Mouse (Mus musculus) adrenal gland, postnatal 25 days (tissue): ENCODE measurements around the gene Txnrd2. TPM values are rescaled to one million over a fixed set of nuclear protein-coding genes. Genes with fewer than 3 reads are reported as not detected.

Experiments
- DNase-seq: peaks from one replicate; pipeline ENCODE4 v3.0.0; 2021; ENCODE audit warnings: mixed read lengths
- total RNA-seq: library from RNA; stranded (reverse); gene quantifications from 2 replicates; pipeline ENCODE4 v1.2.3, GENCODE M21; 2021

Gene Txnrd2
- total RNA-seq, 1 experiment from 2014 or later = 79.7 TPM

DNA sequence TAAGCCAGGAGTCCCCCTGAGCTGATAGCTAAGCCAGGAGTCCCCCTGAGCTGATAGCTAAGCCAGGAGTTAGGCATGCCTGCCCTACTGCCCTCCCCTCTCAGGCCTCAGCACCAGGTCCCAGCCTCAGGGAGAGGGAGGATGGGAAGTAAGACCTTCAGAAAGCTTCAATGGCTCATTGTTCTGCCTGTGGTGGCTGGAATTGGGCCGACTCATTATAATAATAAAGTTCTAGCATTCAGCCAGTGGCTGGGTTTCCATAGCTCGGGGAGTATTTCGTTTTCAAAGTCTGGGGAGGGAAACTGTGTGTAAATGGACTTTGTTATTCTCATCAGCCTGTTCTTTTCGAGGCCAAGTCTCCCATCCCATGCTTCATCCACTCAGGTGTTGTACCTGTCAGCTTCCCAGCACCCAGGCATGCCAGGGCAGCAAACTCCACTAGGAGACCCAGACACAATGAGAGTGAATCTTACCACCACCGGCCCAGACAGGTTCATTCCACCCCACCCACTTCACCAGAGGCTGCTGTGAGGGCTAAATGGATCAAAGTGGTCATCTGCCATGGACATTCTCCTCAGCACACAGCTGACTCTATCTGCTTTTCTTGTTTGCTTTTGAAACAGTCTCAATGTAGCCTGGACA is 58.7 kb downstream of the Txnrd2 start:
- DNase-seq = no peak

DNA sequence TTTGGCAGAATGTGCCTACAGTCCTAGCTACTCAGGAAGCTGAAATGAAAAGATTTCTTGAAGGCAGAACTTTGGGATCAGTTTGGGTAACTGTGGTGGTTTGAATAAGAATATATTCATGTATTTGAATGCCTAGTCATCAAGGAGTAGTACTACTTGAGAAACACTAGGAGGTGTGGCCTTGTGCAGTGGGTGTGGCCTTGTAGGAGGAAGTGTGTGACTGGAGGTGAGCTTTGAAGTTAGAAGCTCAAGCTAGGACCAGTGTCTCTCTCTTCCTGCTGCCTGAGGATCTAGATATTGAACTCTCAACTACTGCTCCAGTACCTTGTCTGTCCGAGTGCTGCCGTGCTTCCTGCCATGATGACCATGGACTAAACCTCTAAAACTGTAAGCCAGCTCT is 59.9 kb downstream of the Txnrd2 start:
- no peak for DNase-seq

DNA sequence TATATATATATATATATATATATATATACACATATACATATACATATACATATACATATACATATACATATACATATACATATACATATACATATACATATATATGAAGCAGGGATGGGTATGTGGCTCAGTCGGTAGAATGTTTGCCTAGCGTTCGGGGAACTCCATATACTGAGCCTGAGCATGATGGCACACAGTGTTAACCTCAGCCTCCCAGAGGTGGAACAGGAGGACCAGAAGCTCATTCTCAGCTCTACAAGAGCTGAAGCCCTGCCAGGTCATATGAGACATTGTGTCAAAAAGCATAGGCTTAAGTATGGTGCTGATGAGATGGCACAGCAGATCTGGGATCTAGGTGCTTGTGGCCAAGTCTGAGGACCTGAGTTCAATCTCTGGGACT is 64.1 kb downstream of the Txnrd2 start:
- DNase-seq = no peak

DNA sequence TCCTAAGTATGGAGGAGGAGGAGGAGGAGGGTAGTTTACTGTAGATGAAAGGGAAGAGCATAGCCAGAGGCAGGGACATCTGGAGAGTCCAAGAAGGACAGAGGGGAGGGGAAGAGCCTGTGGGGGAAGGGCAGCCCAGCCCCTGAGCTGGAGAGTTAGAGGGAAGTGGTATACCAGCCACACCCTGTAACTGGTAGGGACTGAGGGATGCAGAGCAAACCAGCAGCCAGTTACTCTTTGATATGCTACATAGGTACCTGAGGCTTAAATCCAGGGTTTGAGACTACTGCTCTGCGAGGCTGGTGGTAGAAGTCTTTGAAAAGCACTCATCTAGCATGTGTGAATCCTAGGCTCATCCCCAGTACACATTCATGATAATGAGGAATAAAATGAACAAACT is 64.7 kb downstream of the Txnrd2 start:
- DNase-seq = no peak

DNA sequence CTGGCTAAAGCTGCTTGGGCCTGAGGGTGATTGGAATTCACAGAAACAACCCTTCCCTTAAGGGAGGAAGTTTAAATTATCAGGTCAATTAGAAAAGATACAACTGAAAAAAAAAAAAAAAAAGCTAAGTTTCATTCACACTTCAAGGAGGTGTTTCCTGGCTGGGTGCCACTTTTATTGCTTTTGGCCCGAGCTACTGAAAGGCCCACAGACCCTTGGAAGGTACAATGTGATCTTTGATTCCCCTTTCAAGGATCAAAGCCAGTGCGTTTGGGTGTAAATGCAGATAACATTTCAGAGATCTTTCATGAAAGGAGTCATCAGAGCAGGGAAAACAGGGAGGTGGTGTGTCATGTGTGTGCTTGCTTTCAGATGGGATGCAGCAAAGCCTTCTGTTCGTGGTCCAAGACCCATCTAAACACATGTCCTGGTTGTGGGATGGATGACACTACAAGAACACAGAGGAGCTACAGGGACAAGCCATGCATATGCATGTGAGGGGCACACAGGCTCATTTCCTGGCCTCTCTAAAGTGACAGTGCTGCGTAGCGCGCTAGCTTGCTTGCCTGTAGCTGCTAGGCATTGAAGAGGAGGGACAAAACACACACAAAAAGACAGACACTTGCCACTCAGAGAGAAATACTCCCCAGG is 71.8 kb downstream of the Txnrd2 start:
- no peak for DNase-seq

DNA sequence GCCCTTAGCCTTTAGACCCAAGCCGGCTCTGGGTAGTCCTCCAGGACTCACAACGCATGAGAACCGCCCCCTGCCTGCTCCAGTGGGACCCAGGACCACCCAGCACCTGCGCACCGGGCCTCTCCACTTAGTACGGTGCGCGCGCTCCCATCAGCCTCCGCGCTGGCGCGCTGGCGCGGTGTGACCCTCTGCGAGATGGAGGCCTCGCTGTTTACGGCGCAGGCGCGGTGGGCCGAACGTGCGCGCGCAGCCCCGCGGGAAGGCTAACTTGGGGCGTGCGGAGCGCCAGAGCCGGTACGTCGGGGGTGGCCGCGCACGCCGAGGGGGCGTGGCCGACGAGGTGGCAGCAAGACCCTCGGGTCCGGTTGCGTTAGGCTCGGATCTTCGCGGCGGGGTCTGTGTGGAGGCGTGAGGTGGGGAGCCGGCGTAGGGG is 72.4 kb downstream of the Txnrd2 start, which contains the start of the genes Gnb1l and Rtl10:
Gnb1l (plus strand) TSS at position 156 of the 433 bp plus-strand sequence.
Rtl10 (plus strand) TSS at position 344 of the 433 bp plus-strand sequence.
- peak; percentile 98 for DNase-seq

DNA sequence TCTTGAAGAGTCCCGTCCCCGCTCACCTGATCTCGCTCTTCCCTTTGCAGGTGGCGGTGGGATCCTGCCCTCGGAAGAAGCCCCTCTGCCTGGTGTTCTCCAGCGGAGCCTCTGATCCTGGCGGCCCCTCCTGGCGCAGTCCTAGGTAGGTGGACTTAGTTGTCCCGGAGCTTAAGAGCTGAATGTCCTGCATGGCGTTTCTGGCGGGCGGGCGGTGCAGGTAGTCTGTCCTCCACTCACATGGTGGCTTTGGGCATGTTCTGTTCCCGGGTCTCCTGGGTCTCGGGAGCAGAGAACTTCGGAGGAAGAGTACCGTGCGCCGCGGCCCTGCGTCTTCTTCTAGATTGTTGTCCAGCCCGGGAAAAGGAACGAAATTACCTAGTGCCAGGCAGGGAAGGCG is 72.8 kb downstream of the Txnrd2 start:
- peak; percentile 25 for DNase-seq

DNA sequence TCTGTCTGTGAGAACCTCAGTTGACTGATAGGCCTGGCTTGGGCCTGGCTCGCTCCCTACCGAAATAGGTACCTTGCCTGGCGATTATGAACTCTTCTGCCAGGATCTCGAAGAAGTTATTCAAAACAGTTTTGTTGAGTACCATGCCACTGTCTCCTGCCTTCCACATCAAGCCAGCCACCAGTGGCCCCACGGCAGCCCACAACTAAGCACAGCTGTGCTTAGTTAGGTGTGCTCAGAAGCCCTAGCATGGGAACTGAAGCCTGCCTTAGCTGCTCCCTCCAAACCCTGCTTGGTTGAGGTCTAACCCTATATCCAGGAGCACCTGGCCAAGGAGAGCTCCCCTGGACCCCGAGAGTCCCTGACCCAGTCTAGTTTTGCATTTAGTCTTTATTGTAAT is 75.3 kb downstream of the Txnrd2 start:
- no peak for DNase-seq

DNA sequence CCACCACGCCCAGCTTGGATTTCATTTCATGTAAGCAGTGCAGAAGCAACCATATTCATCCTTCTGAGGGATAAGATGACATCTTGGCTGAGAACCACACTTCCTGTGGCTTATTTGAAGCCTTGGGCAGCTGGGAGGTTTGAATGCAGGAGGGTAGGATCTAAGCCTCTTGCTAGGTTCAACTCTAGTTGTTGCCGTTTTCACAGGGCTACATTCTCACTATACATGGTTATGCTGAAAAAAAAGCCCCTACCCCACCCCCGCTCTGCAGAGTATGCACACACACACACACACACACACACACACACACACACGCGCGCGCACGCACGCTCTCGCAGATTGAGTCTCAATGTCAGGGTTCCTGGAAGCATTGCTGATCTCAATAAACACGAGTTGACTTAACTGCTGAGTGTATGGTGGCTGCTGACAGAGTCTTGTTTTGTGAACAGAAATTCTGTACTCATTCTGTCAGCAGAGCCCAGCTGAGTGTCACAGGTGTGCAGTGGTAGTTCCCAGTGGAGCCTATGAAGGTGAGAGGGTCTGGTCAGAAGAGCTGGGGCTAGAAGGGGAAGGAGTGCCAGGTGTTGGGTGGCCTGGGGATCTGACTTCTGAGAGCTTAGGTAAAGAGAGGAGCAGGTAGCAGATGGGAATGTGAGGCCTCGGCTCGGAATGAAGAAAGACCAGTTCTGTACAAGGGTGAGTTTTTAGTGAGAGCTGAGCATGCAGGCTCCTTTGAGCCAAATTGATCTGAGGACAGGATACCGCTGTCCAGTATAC is 77.6 kb downstream of the Txnrd2 start:
- no peak for DNase-seq

DNA sequence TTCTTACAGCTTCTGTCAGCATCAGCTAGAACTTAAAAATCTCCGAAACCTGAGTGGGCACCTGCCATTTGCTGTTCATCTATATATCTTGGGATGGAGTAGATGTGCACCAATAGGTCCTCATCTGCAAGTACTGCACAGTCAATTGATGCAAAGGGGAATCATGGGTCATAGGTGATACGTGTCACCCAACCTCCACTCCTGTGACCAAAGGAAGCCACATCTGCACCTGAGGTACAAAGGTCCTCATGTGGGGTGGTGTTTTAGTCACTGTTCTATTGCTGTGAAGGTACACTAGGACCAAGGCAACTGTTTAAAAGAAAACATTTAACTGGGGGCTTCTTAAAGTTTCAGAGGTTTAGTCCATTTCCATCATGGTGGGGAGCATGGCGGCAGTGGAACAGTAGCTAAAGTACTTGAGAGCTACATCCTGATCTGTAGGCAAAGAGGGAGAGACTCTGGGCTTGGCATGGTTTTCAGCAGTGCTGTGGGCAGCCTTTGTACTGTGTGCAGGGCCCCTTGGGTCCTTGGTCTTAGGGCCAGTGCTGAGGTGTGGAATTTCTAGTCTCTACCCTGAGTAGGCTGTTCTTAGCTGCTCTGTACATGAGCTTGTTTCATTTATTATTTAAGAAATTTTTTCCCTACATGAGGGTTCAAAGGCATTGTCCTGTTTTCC is 80.5 kb downstream of the Txnrd2 start:
- DNase-seq = no peak

DNA sequence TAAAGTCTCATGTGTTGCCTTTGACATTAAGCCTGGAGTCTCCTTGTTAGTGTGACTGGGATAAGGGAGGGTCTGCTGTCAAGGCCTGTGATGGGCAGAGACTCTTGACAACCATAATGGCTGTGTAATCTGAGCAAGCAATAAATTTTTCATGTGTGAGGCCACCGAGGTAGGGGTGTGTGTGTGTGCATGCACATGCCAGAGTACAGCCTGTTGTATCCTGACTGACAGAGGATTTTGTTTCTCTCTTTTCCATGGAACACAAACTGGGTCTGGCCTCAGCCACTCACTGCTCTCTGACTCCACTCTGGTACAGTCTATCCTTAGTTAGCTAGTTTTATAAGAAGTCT is 81.0 kb downstream of the Txnrd2 start:
- DNase-seq = no peak

DNA sequence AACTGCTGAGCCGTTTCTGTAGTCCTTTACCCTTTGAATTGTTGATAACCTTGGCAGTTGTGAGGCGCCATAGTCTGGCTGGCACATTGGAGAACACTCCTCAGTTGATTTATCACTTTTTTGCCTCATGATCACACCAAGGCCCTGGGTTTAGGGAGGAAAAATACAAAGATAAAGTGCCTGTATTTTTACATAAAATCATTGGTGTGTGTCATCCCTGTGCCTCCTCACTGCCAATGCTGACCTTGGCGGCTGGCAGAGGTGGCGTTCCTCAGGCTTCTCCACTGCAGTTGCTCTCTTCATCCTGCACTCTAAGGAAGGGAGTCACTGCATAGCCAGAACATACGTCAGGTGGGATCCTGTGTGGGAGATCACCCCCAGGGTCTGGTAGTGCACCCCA is 85.6 kb downstream of the Txnrd2 start:
- DNase-seq = peak; percentile 47

DNA sequence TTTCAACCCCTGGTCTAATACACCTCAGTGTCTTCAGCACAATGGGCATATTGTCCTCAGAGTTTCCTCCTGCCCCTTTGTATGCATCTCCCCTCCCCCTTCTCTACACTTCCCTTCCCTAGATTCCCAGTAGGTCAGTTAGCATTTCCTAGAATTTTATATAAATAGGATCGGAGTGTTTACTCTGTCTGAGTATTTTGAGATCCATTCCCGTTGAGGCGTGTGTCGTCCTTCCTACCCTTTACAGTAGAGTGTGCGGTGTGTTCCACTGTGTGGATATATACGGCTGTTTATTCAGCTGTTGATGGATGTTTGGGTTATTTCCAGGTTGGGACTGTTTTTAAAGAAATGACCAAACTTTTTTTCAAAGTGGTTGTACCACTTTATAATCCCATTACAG is 87.3 kb downstream of the Txnrd2 start:
- no peak for DNase-seq

DNA sequence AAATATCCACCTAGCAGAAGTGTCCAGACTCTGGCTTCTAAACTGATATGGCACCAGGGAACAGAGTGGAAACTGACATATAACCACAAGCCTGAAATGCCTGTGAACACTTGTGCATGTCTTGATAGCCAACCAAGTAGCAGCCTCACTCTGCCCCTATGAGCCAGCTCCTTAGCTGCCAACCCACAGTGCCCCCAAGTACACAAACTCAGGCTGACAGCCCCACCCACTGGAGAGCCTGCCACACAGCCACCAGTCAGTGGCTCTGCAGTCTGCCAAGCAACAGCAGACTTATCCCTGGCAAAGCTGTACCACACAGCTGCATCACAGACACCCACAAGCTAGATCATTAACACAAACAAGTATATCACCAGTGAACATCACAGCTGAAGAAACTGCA is 91.9 kb downstream of the Txnrd2 start:
- no peak for DNase-seq

DNA sequence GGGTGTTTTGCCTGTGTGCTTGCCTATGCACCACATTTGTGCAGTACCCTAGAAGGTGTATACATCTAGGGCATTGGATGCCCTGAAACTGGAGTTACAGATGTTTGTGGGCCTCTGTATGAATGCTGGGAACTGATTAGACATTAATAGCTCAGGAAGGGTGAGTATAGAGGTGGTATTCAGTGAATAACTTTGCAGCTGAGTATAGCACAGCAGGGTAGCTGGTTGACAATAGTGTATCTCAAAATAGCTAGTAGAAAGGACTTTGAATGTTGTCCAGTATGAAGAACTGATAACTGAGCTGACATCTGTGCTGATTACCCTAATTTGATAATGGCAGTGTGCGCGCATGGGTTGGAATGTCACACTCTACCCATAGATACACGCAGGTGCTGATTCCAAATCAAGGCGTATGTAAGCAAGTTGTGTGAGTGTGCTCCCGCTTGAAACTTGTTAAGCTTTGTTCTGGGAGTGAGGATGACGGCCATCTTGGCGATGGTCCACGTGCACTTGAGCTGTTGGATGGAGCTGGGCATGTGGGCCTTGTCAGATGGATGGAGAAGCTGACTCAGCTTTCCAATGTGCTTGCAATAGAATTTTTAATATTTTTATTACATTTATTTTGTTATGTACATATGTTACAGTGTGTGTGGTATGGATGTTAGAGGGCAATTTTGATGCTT is 97.5 kb downstream of the Txnrd2 start:
- no peak for DNase-seq

DNA sequence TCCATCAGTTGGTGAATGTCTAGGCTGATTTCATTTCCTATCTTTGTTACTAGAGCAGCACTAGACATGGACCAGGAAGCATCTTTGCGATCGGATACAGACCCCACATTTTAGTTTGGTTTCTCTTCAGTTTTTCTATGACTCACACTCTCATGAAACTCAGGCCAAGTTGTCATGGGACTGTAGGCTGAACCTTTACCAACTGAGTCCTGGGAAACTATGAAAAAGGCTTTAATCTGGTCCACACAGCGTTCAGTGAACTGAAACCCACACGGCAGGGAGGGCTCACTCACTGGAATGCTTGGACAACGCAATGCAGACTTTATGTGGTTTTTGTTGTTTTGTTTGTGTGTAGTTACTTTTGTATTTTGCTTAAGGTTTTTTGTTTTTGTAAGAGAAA is 102.5 kb downstream of the Txnrd2 start:
- DNase-seq = no peak

Other genes starting within 250 kb of the Txnrd2 start
- not detected in 2 replicates for gene Ccdc188, start 208.5 kb upstream of the Txnrd2 start, total RNA-seq
- 21.5 and 26.8 TPM in 2 replicates for gene Zdhhc8, start 191.2 kb upstream of the Txnrd2 start, total RNA-seq
- gene Trmt2a, start 177.7 kb upstream of the Txnrd2 start, total RNA-seq = 60.1 and 63.9 TPM in 2 replicates
- gene Ranbp1, start 177.7 kb upstream of the Txnrd2 start, total RNA-seq = 139 and 168 TPM in 2 replicates
- not detected in 2 replicates for gene Gm49776, start 168.1 kb upstream of the Txnrd2 start, total RNA-seq
- 37.2 and 39.0 TPM in 2 replicates for gene Dgcr8, start 137.1 kb upstream of the Txnrd2 start, total RNA-seq
- gene Tango2, start 78.3 kb upstream of the Txnrd2 start, total RNA-seq = 39.4 and 57.3 TPM in 2 replicates
- 30.3 and 48.1 TPM in 2 replicates for gene Arvcf, start 78.2 kb upstream of the Txnrd2 start, total RNA-seq
- gene Comt, start 468 bp downstream of the Txnrd2 start, total RNA-seq = 147 and 150 TPM in 2 replicates
- gene Gnb1l, start 72.3 kb downstream of the Txnrd2 start, total RNA-seq = 4.0 and 9.4 TPM in 2 replicates
- 7.1 and 8.6 TPM in 2 replicates for gene Rtl10, start 72.5 kb downstream of the Txnrd2 start, total RNA-seq
- gene Tbx1, start 164.3 kb downstream of the Txnrd2 start, total RNA-seq = 0.52 TPM in 1 of 2 replicates, not detected in the other
- not detected in 2 replicates for gene Gp1bb, start 196.0 kb downstream of the Txnrd2 start, total RNA-seq
- gene Gm49601, start 200.0 kb downstream of the Txnrd2 start, total RNA-seq = 2.8 and 5.5 TPM in 2 replicates
- gene Sept5, start 203.6 kb downstream of the Txnrd2 start, total RNA-seq = 8.4 and 11.4 TPM in 2 replicates